Mouse (Mus musculus) small intestine, adult 2 months (tissue): ENCODE data around the gene Sertad4. TPM values are rescaled to one million over a fixed set of nuclear protein-coding genes. Genes with fewer than 3 reads are reported as not detected.

ENCODE experiments used
- H3K27ac ChIP-seq: fragments of 200-500 bp; 2 replicates; pipeline ENCODE4 v1.5.1; 2012; ENCODE audit warnings: low read depth, low read length, control low read depth, inconsistent platforms; ENCODE audit not compliant: insufficient read depth
- H3K27me3 ChIP-seq: fragments of 200-500 bp; 2 replicates; pipeline ENCODE4 v1.6.1; 2012; ENCODE audit warnings: mild to moderate bottlenecking, moderate library complexity, low read length, inconsistent platforms; ENCODE audit not compliant: control insufficient read depth, insufficient read depth
- H3K36me3 ChIP-seq: fragments of 200-500 bp; 2 replicates; pipeline ENCODE4 v1.6.1; 2012; ENCODE audit warnings: mild to moderate bottlenecking, low read length, control low read depth, inconsistent platforms; ENCODE audit not compliant: control insufficient read depth, insufficient read depth
- H3K4me1 ChIP-seq: fragments of 200-500 bp; 2 replicates; pipeline ENCODE4 v1.6.1; 2012; ENCODE audit warnings: low read length, inconsistent platforms, mixed read lengths; ENCODE audit not compliant: control insufficient read depth, insufficient read depth, insufficient read length
- H3K4me3 ChIP-seq: fragments of 200-500 bp; 2 replicates; pipeline ENCODE4 v1.5.1; 2012; ENCODE audit warnings: low read depth, mild to moderate bottlenecking, control low read depth, inconsistent platforms, low read length, moderate library complexity
- CTCF ChIP-seq: fragments of 200-500 bp; IDR thresholded peaks from 2 replicates; pipeline ENCODE4 v1.5.1; 2012; ENCODE audit warnings: low read depth, mild to moderate bottlenecking, control low read depth, inconsistent platforms, low read length, moderate library complexity, mixed read lengths; ENCODE audit not compliant: insufficient replicate concordance, insufficient read length; ENCODE audit errors: extremely low read depth
- POLR2A ChIP-seq: fragments of 200-500 bp; IDR thresholded peaks from 2 replicates; pipeline ENCODE4 v1.6.1; 2012; ENCODE audit warnings: low read depth, mild to moderate bottlenecking, control low read depth, inconsistent platforms, low read length, moderate library complexity
- WGBS: fragments of 180-500 bp; shearing (Covaris S2); methylation state at CpG from one replicate; pipeline ENCODE4 v1.1.7; 2018; 5-methylcytosine and 5-hydroxymethylcytosine counted together
- polyA plus RNA-seq: library from polyadenylated mRNA; depleted of rRNA; stranded (reverse); fragments of >200 nt; gene quantifications from 2 replicates; pipeline ENCODE4 v1.2.3, GENCODE M21; 2012

The Sertad4 gene
- polyA plus RNA-seq, 1 experiment = 0.79 TPM

- Histone ChIP-seq H3K27ac (no peak overlapping the region), H3K4me1 (no peaks in the 10 kb centered on the region), H3K27me3 (no peaks in the 10 kb centered on the region), H3K36me3 (no peaks in the 10 kb centered on the region), H3K4me3 (no peak overlapping the region)
- WGBS = 51% methylated on average over 2 of the region's 2 CpGs
- no peak for TF ChIP-seq POLR2A
- TF ChIP-seq CTCF = peak; percentile 8; the same call in 1 of the 2 replicates
These were observed 27.2 kb upstream of the Sertad4 start for GRCm38 (mm10) chr1:192882617-192883295.

GRCm38 (mm10) chr1:192880130-192880529 is 24.6 kb upstream of the Sertad4 start:
- no peak for TF ChIP-seq POLR2A
- no peak for TF ChIP-seq CTCF
- Histone ChIP-seq H3K27me3 (no peaks in the 10 kb centered on the region), H3K4me1 (no peaks in the 10 kb centered on the region), H3K36me3 (no peaks in the 10 kb centered on the region), H3K27ac (no peak overlapping the region), H3K4me3 (no peak overlapping the region)
- WGBS = 79% methylated on average over 4 of the region's 4 CpGs

- no peaks in the 10 kb centered on the region for H3K4me1 ChIP-seq
- 83% methylated on average over 7 of the region's 7 CpGs for WGBS
- H3K27me3 ChIP-seq = no peaks in the 10 kb centered on the region
- H3K4me3 ChIP-seq = no peak overlapping the region
- no peak overlapping the region for H3K27ac ChIP-seq
- no peaks in the 10 kb centered on the region for H3K36me3 ChIP-seq
- TF ChIP-seq CTCF = no peak
- no peak for TF ChIP-seq POLR2A
These were observed 23.6 kb upstream of the Sertad4 start for GRCm38 (mm10) chr1:192879086-192879580.

GRCm38 (mm10) chr1:192872841-192873240 is 17.3 kb upstream of the Sertad4 start:
- no peaks in the 10 kb centered on the region for H3K4me1 ChIP-seq

GRCm38 (mm10) chr1:192869761-192870160 is 14.2 kb upstream of the Sertad4 start:
- Histone ChIP-seq H3K4me3 (no peak overlapping the region), H3K27ac (no peak overlapping the region), H3K4me1 (no peaks in the 10 kb centered on the region), H3K36me3 (no peaks in the 10 kb centered on the region), H3K27me3 (no peaks in the 10 kb centered on the region)
- WGBS = 92% methylated on average over 1 of the region's 1 CpGs
- TF ChIP-seq POLR2A = no peak
- TF ChIP-seq CTCF = no peak

More at GRCm38 (mm10) chr1:192872841-192873240, 17.3 kb upstream of the Sertad4 start:
- no peak for TF ChIP-seq POLR2A
- no peak for TF ChIP-seq CTCF
- Histone ChIP-seq H3K36me3 (no peaks in the 10 kb centered on the region), H3K27ac (no peak overlapping the region), H3K27me3 (no peaks in the 10 kb centered on the region), H3K4me3 (no peak overlapping the region)
- WGBS = 64% methylated on average over 5 of the region's 5 CpGs

- no peak overlapping the region for H3K27ac ChIP-seq
- H3K4me1 ChIP-seq = no peaks in the 10 kb centered on the region
- no peak overlapping the region for H3K4me3 ChIP-seq
- TF ChIP-seq POLR2A (no peak), CTCF (no peak)
- H3K36me3 ChIP-seq = no peaks in the 10 kb centered on the region
- WGBS = 62% methylated on average over 3 of the region's 3 CpGs
- H3K27me3 ChIP-seq = no peaks in the 10 kb centered on the region
These were observed 8.9 kb upstream of the Sertad4 start for GRCm38 (mm10) chr1:192864440-192864839.

GRCm38 (mm10) chr1:192861305-192861960 is 5.9 kb upstream of the Sertad4 start:
- no peak overlapping the region for H3K4me3 ChIP-seq
- TF ChIP-seq POLR2A (no peak), CTCF (no peak)
- H3K27ac ChIP-seq = no peak overlapping the region
- no peaks in the 10 kb centered on the region for H3K36me3 ChIP-seq
- H3K27me3 ChIP-seq = peaks cover 2% of the 10 kb centered on the region; the same call in 1 of the 2 replicates
- WGBS = 85% methylated on average over 5 of the region's 5 CpGs
- no peaks in the 10 kb centered on the region for H3K4me1 ChIP-seq
